Mouse (Mus musculus) lung, adult 2 months (tissue): ENCODE measurements around the gene Fbxo6.

Source experiments
- CTCF ChIP-seq: fragments of 200-500 bp; IDR thresholded peaks from 2 replicates; pipeline ENCODE4 v1.5.1; 2011; ENCODE audit warnings: mild to moderate bottlenecking, low read length, control low read depth; ENCODE audit not compliant: insufficient read depth
- POLR2A ChIP-seq: fragments of 200-500 bp; IDR thresholded peaks from 2 replicates; pipeline ENCODE4 v1.6.1; 2011; ENCODE audit warnings: low read depth, mild to moderate bottlenecking, control low read depth, low read length, borderline replicate concordance; ENCODE audit errors: extremely low read depth

DNA sequence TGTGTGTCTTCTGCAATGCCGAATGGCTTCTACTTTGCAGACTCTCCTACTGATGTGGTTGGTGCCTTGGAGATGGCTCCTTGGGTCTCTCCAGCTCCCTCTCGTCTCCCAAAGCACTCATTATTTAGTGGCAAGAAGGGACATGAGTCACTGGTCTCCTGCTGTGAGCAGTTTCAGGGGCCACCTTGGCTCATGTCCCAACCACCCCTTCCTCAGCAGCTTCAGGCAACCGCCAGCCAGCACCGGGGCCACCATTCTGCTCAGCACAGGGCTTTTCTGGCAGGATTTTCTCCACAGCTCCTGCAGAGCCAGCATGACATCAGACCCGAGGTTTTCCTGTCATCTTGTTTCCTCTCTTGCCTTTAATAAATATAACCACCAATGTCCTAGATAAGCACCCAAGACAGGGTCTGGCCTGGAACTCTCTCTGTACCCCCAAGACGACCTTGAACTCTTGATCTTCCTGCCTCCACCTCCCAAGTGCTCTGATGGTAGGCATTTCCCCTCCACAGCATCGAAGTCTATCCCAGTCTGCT is 43.3 kb downstream of the Fbxo6 start:
- TF ChIP-seq CTCF = no peak
- no peak for TF ChIP-seq POLR2A
